Mouse (Mus musculus) thymus, adult 2 months (tissue): ENCODE measurements around the gene Mbtps2. TPM values are rescaled to one million over a fixed set of nuclear protein-coding genes. Genes with fewer than 3 reads are reported as not detected.
A peak's percentile ranks its signal among the peaks of the same experiment; 100 is the strongest.

Experiments used
- DNase-seq: peaks from one replicate; pipeline ENCODE4 v3.0.0; 2021
- H3K27ac ChIP-seq: fragments of 200-500 bp; 2 replicates; pipeline ENCODE4 v1.5.1; 2012; ENCODE audit warnings: low read length, control low read depth; ENCODE audit not compliant: control insufficient read depth, insufficient read depth
- H3K27me3 ChIP-seq: fragments of 200-500 bp; 2 replicates; pipeline ENCODE4 v1.6.1; 2012; ENCODE audit warnings: mild to moderate bottlenecking, low read length, moderate library complexity, mixed read lengths; ENCODE audit not compliant: control insufficient read depth, insufficient read depth
- H3K36me3 ChIP-seq: fragments of 200-500 bp; 2 replicates; pipeline ENCODE4 v1.6.1; 2012; ENCODE audit warnings: mild to moderate bottlenecking, low read length, moderate library complexity; ENCODE audit not compliant: control insufficient read depth, insufficient read depth
- H3K4me1 ChIP-seq: fragments of 200-500 bp; replicated peaks from 2 replicates; pipeline ENCODE4 v1.6.1; 2012; ENCODE audit warnings: low read length; ENCODE audit not compliant: control insufficient read depth, insufficient read depth
- H3K4me3 ChIP-seq: fragments of 200-500 bp; 2 replicates; pipeline ENCODE4 v1.5.1; 2012; ENCODE audit warnings: mild to moderate bottlenecking, low read length, control low read depth, moderate library complexity; ENCODE audit not compliant: control insufficient read depth, insufficient read depth
- CTCF ChIP-seq: fragments of 200-500 bp; IDR thresholded peaks from 2 replicates; pipeline ENCODE4 v1.5.1; 2012; ENCODE audit warnings: mild to moderate bottlenecking, control low read depth, low read length, moderate library complexity, borderline replicate concordance; ENCODE audit not compliant: control insufficient read depth, poor library complexity, insufficient read depth; ENCODE audit errors: extremely low read depth
- POLR2A ChIP-seq: fragments of 200-500 bp; IDR thresholded peaks from 2 replicates; pipeline ENCODE4 v1.6.1; 2012; ENCODE audit warnings: mild to moderate bottlenecking, low read length, control low read depth, moderate library complexity; ENCODE audit not compliant: control insufficient read depth, poor library complexity, insufficient read depth; ENCODE audit errors: extremely low read depth
- WGBS: fragments of 180-500 bp; shearing (Covaris S2); methylation state at CpG from one replicate; pipeline ENCODE4 v1.1.7; 2018; 5-methylcytosine and 5-hydroxymethylcytosine counted together
- polyA plus RNA-seq: library from polyadenylated mRNA; depleted of rRNA; stranded (reverse); fragments of >200 nt; gene quantifications from 2 replicates; pipeline ENCODE4 v1.2.3, GENCODE M21; 2012

Mbtps2 gene
- polyA plus RNA-seq, 1 experiment = 13.3 TPM

- no peaks in the 10 kb centered on the region for H3K27me3 ChIP-seq
- 97% methylated on average over 10 of the region's 10 CpGs for WGBS
- DNase-seq = peak; percentile 17
- TF ChIP-seq CTCF (no peak), POLR2A (no peak)
- H3K27ac ChIP-seq = no peak overlapping the region
- no peak overlapping the region for H3K4me3 ChIP-seq
- 0 out of 2 replicates have a peak, but pooled peaks cover 4% of the 10 kb centered on the region for H3K36me3 ChIP-seq
- H3K4me1 ChIP-seq = no peaks in the 10 kb centered on the region
Measured at GRCm38 (mm10) chrX:157563794-157564193, 34.7 kb downstream of the Mbtps2 start.

- no peak for DNase-seq
Measured at GRCm38 (mm10) chrX:157547082-157547481, 51.4 kb downstream of the Mbtps2 start.

GRCm38 (mm10) chrX:157506400-157506799 lies 92.1 kb downstream of the Mbtps2 start:
- Histone ChIP-seq H3K4me3 (no peak overlapping the region), H3K36me3 (no peaks in the 10 kb centered on the region), H3K4me1 (no peaks in the 10 kb centered on the region), H3K27ac (no peak overlapping the region), H3K27me3 (no peaks in the 10 kb centered on the region)
- 76% methylated on average over 5 of the region's 5 CpGs for WGBS
- no peak for DNase-seq
- no peak for TF ChIP-seq POLR2A
- TF ChIP-seq CTCF = no peak

More at GRCm38 (mm10) chrX:157547082-157547481, 51.4 kb downstream of the Mbtps2 start:
- H3K27ac ChIP-seq = no peak overlapping the region
- no peaks in the 10 kb centered on the region for H3K4me1 ChIP-seq
- TF ChIP-seq POLR2A (no peak), CTCF (no peak)
- WGBS = 93% methylated on average over 3 of the region's 3 CpGs
- no peaks in the 10 kb centered on the region for H3K36me3 ChIP-seq
- H3K27me3 ChIP-seq = no peaks in the 10 kb centered on the region
- no peak overlapping the region for H3K4me3 ChIP-seq

- 93% methylated on average over 1 of the region's 1 CpGs for WGBS
- H3K27ac ChIP-seq = no peak overlapping the region
- TF ChIP-seq CTCF (no peak), POLR2A (no peak)
- no peaks in the 10 kb centered on the region for H3K4me1 ChIP-seq
- no peaks in the 10 kb centered on the region for H3K36me3 ChIP-seq
- no peak for DNase-seq
- H3K27me3 ChIP-seq = no peaks in the 10 kb centered on the region
- no peak overlapping the region for H3K4me3 ChIP-seq
Measured at GRCm38 (mm10) chrX:157504506-157504905, 94.0 kb downstream of the Mbtps2 start.

- TF ChIP-seq CTCF = no peak
- TF ChIP-seq POLR2A = no peak
Measured at GRCm38 (mm10) chrX:157501871-157502270, 96.6 kb downstream of the Mbtps2 start.

GRCm38 (mm10) chrX:157500004-157500403 lies 98.5 kb downstream of the Mbtps2 start:
- WGBS = 96% methylated on average over 8 of the region's 8 CpGs

More at GRCm38 (mm10) chrX:157501871-157502270, 96.6 kb downstream of the Mbtps2 start:
- WGBS = 76% methylated on average over 2 of the region's 2 CpGs
- no peak overlapping the region for H3K4me3 ChIP-seq
- no peaks in the 10 kb centered on the region for H3K27me3 ChIP-seq
- DNase-seq = no peak
- H3K27ac ChIP-seq = no peak overlapping the region
- no peaks in the 10 kb centered on the region for H3K4me1 ChIP-seq
- no peaks in the 10 kb centered on the region for H3K36me3 ChIP-seq

GRCm38 (mm10) chrX:157493159-157493558 lies 105.4 kb downstream of the Mbtps2 start:
- H3K4me3 ChIP-seq = no peak overlapping the region
- H3K4me1 ChIP-seq = no peaks in the 10 kb centered on the region; the same call in 1 of the 2 replicates
- 95% methylated on average over 4 of the region's 4 CpGs for WGBS
- no peaks in the 10 kb centered on the region for H3K36me3 ChIP-seq
- TF ChIP-seq CTCF = no peak
- TF ChIP-seq POLR2A = no peak
- DNase-seq = no peak
- no peak overlapping the region for H3K27ac ChIP-seq
- H3K27me3 ChIP-seq = no peaks in the 10 kb centered on the region

More at GRCm38 (mm10) chrX:157500004-157500403, 98.5 kb downstream of the Mbtps2 start:
- Histone ChIP-seq H3K27ac (no peak overlapping the region), H3K4me3 (no peak overlapping the region), H3K4me1 (no peaks in the 10 kb centered on the region), H3K27me3 (no peaks in the 10 kb centered on the region), H3K36me3 (no peaks in the 10 kb centered on the region)
- no peak for TF ChIP-seq CTCF
- TF ChIP-seq POLR2A = no peak
- no peak for DNase-seq
